Mouse (Mus musculus) C2C12 (cell line): ENCODE results near the gene Scgb1a1. TPM values are rescaled to one million over a fixed set of nuclear protein-coding genes. Genes with fewer than 3 reads are reported as not detected.
A peak's percentile ranks its signal among the peaks of the same experiment; 100 is the strongest.
"Not testable (repeated sequence)": the region's sequence is repeated elsewhere in the genome, so short reads cannot be mapped to it uniquely, and the experiment has no call there.

ENCODE experiments used
- H3K27me3 ChIP-seq: one replicate; pipeline ENCODE4 v1.6.1; 2011; ENCODE audit not compliant: control insufficient read depth, insufficient read depth, insufficient read length
- H3K36me3 ChIP-seq: one replicate; pipeline ENCODE4 v1.6.1; 2011; ENCODE audit not compliant: control insufficient read depth, insufficient read depth
- H3K4me3 ChIP-seq: one replicate; pipeline ENCODE4 v1.5.1; 2011; ENCODE audit warnings: mild to moderate bottlenecking, control low read depth; ENCODE audit not compliant: poor library complexity, insufficient read depth, severe bottlenecking
- H3K79me2 ChIP-seq: one replicate; pipeline ENCODE4 v1.6.1; 2011; ENCODE audit not compliant: control insufficient read depth, insufficient read depth
- H3K79me3 ChIP-seq: one replicate; pipeline ENCODE4 v1.6.1; 2011; ENCODE audit warnings: low read depth, control low read depth
- H3ac ChIP-seq: one replicate; pipeline ENCODE3; 2011; ENCODE audit warnings: low read depth; ENCODE audit not compliant: control insufficient read depth, insufficient read length
- CEBPB ChIP-seq: IDR thresholded peaks from one replicate; pipeline ENCODE4 v1.6.1; 2011; ENCODE audit warnings: low read depth, mild to moderate bottlenecking, control low read depth, moderate library complexity
- CTCF ChIP-seq: IDR thresholded peaks from one replicate; pipeline ENCODE4 v1.5.1; 2011; ENCODE audit not compliant: control insufficient read depth, insufficient read depth, insufficient read length
- FOSL1 ChIP-seq: IDR thresholded peaks from one replicate; pipeline ENCODE4 v1.8.0; 2011; ENCODE audit warnings: mild to moderate bottlenecking, low read length; ENCODE audit not compliant: poor library complexity, insufficient read depth, severe bottlenecking
- MAX ChIP-seq: IDR thresholded peaks from one replicate; pipeline ENCODE4 v1.6.1; 2011; ENCODE audit warnings: mild to moderate bottlenecking, control low read depth
- MYOD1 ChIP-seq: IDR thresholded peaks from one replicate; pipeline ENCODE4 v1.6.1; 2011; ENCODE audit warnings: low read depth; ENCODE audit not compliant: control insufficient read depth, insufficient read length
- MYOG ChIP-seq: IDR thresholded peaks from one replicate; pipeline ENCODE4 v1.6.1; 2011; ENCODE audit not compliant: control insufficient read depth, insufficient read length; ENCODE audit errors: extremely low read depth
- USF1 ChIP-seq: IDR thresholded peaks from one replicate; pipeline ENCODE4 v1.6.1; 2011; ENCODE audit warnings: low read depth, mild to moderate bottlenecking, control low read depth, moderate library complexity
- polyA plus RNA-seq: library from polyadenylated mRNA; unstranded; fragments of >200 nt; fragmentation: generic; extraction: Trizol; gene quantifications from one replicate; pipeline ENCODE4 v1.2.1, GENCODE M21; 2012; ENCODE audit warnings: missing spikeins

Gene Scgb1a1
- polyA plus RNA-seq, 1 experiment: not detected

GRCm38 (mm10) chr19:9095111-9095510 is 7.4 kb upstream of the Scgb1a1 start:
- Histone ChIP-seq H3K36me3 (no peaks in the 10 kb centered on the region), H3K27me3 (no peaks in the 10 kb centered on the region), H3K4me3 (no peak overlapping the region), H3K79me2 (no peaks in the 10 kb centered on the region), H3K79me3 (no peaks in the 10 kb centered on the region), H3ac (no peak overlapping the region)
- TF ChIP-seq MAX: no peak
- TF ChIP-seq FOSL1: no peak
- TF ChIP-seq MYOG: no peak
- TF ChIP-seq MYOD1: no peak
- TF ChIP-seq CEBPB: no peak
- TF ChIP-seq USF1: no peak
- TF ChIP-seq CTCF: no peak

- H3K4me3 ChIP-seq: no peak overlapping the region
- H3ac ChIP-seq: no peak overlapping the region
- H3K36me3 ChIP-seq: no peaks in the 10 kb centered on the region
- H3K79me3 ChIP-seq: no peaks in the 10 kb centered on the region
- no peaks in the 10 kb centered on the region for H3K79me2 ChIP-seq
- TF ChIP-seq MYOG: no peak
- no peak for TF ChIP-seq FOSL1
- no peak for TF ChIP-seq CEBPB
- TF ChIP-seq MAX: no peak
- TF ChIP-seq USF1: no peak
- no peak for TF ChIP-seq CTCF
- no peak for TF ChIP-seq MYOD1
- H3K27me3 ChIP-seq: no peaks in the 10 kb centered on the region
Observed at GRCm38 (mm10) chr19:9090709-9091108, 3.0 kb upstream of the Scgb1a1 start.

GRCm38 (mm10) chr19:9090191-9090590 is 2.4 kb upstream of the Scgb1a1 start:
- H3K36me3 ChIP-seq: no peaks in the 10 kb centered on the region
- no peak overlapping the region for H3ac ChIP-seq
- H3K79me3 ChIP-seq: no peaks in the 10 kb centered on the region
- H3K27me3 ChIP-seq: no peaks in the 10 kb centered on the region
- H3K4me3 ChIP-seq: no peak overlapping the region
- no peak for TF ChIP-seq MAX
- no peak for TF ChIP-seq FOSL1
- no peak for TF ChIP-seq CTCF
- no peak for TF ChIP-seq MYOD1
- no peak for TF ChIP-seq MYOG
- TF ChIP-seq CEBPB: no peak
- no peak for TF ChIP-seq USF1
- H3K79me2 ChIP-seq: no peaks in the 10 kb centered on the region

- H3K36me3 ChIP-seq: not testable (repeated sequence)
Observed at GRCm38 (mm10) chr19:9083892-9084291, 3.9 kb downstream of the Scgb1a1 start.

GRCm38 (mm10) chr19:9083010-9083355 is 4.8 kb downstream of the Scgb1a1 start:
- no peaks in the 10 kb centered on the region for H3K36me3 ChIP-seq
- no peak overlapping the region for H3K4me3 ChIP-seq
- H3ac ChIP-seq: no peak overlapping the region
- H3K27me3 ChIP-seq: no peaks in the 10 kb centered on the region
- H3K79me3 ChIP-seq: no peaks in the 10 kb centered on the region
- H3K79me2 ChIP-seq: no peaks in the 10 kb centered on the region
- TF ChIP-seq MAX (no peak), MYOD1 (no peak), CTCF (no peak), MYOG (no peak), USF1 (no peak), FOSL1 (no peak), CEBPB (no peak)

More at GRCm38 (mm10) chr19:9083892-9084291, 3.9 kb downstream of the Scgb1a1 start:
- H3K4me3 ChIP-seq, H3K79me2 ChIP-seq, H3K27me3 ChIP-seq, H3ac ChIP-seq, H3K79me3 ChIP-seq: not testable (repeated sequence)

- Histone ChIP-seq H3K79me2 (no peaks in the 10 kb centered on the region), H3K36me3 (no peaks in the 10 kb centered on the region), H3K27me3 (no peaks in the 10 kb centered on the region), H3K4me3 (no peak overlapping the region), H3K79me3 (no peaks in the 10 kb centered on the region), H3ac (peak overlapping the region; percentile 13)
- TF ChIP-seq MAX (peak; percentile 92), CTCF (peak; percentile 98), USF1 (no peak)
Observed at GRCm38 (mm10) chr19:9082191-9083009, 5.4 kb downstream of the Scgb1a1 start.
